Mouse (Mus musculus): ENCODE results near the gene Ubxn2a. TPM values are rescaled to one million over a fixed set of nuclear protein-coding genes. Genes with fewer than 3 reads are reported as not detected.

Gene Ubxn2a
- polyA plus RNA-seq, 1 experiment from 2014 or later = 45.0 TPM

- Histone ChIP-seq H3K27me3 (replicated peaks; ENCODE audit: control insufficient read depth, insufficient read depth, low read length) (no peaks in the 10 kb centered on the region), H3K36me3 (ENCODE audit: control insufficient read depth, insufficient read depth) (no peaks in the 10 kb centered on the region), H3K27ac (ENCODE audit: low read depth, low read length) (peak within 1 kb of the TSS; percentile 70), H3K4me3 (ENCODE audit: low read depth, low read length) (peak within 1 kb of the TSS; percentile 67), H3K4me1 (replicated peaks; ENCODE audit: control insufficient read depth, insufficient read depth, low read length) (no peaks in the 10 kb centered on the region), H3K4me2 (replicated peaks; ENCODE audit: low read depth) (peak within 1 kb of the TSS; percentile 75), H3K9me3 (ENCODE audit: control insufficient read depth) (no peaks in the 10 kb centered on the region), H3K9ac (ENCODE audit: low read depth, low read length) (peak within 1 kb of the TSS; percentile 37; the same call in 1 of the 2 replicates)
- TF ChIP-seq CTCF (IDR thresholded peaks at IDR 0.05; ENCODE audit: low read depth) = no peak
- under 1% methylated on average over 30 of the region's 30 CpGs for WGBS
- peak; percentile 93 for ATAC-seq
Measured at GRCm38 (mm10) chr12:4842890-4843597, 64.5 kb downstream of the Ubxn2a start, which contains the start of gene Wdcp. Gene Wdcp, plus strand, starts transcription at chr12:4843303.

GRCm38 (mm10) chr12:4842456-4842855 is 65.0 kb downstream of the Ubxn2a start:
- Histone ChIP-seq H3K4me2 (replicated peaks; ENCODE audit: low read depth) (no peak overlapping the region), H3K9ac (ENCODE audit: low read depth, low read length) (no peak overlapping the region), H3K36me3 (ENCODE audit: control insufficient read depth, insufficient read depth) (no peaks in the 10 kb centered on the region), H3K4me3 (ENCODE audit: low read depth, low read length) (no peak overlapping the region), H3K27me3 (replicated peaks; ENCODE audit: control insufficient read depth, insufficient read depth, low read length) (no peaks in the 10 kb centered on the region), H3K9me3 (ENCODE audit: control insufficient read depth) (no peaks in the 10 kb centered on the region), H3K4me1 (replicated peaks; ENCODE audit: control insufficient read depth, insufficient read depth, low read length) (no peaks in the 10 kb centered on the region), H3K27ac (ENCODE audit: low read depth, low read length) (no peak overlapping the region)
- ATAC-seq = no peak
- no peak for TF ChIP-seq CTCF (IDR thresholded peaks at IDR 0.05; ENCODE audit: low read depth)
- 89% methylated on average over 8 of the region's 8 CpGs for WGBS

GRCm38 (mm10) chr12:4841392-4841887 is 66.1 kb downstream of the Ubxn2a start, which contains the start of gene Fkbp1b:
Gene Fkbp1b, minus strand, starts transcription at chr12:4841591.
- under 1% methylated on average over 37 of the region's 37 CpGs for WGBS

GRCm38 (mm10) chr12:4840741-4841140 is 66.8 kb downstream of the Ubxn2a start:
- peak overlapping the region; percentile 100 for H3K4me2 ChIP-seq (replicated peaks; ENCODE audit: low read depth)
- no peak for ATAC-seq
- no peak overlapping the region for H3K27ac ChIP-seq (ENCODE audit: low read depth, low read length)
- H3K36me3 ChIP-seq (ENCODE audit: control insufficient read depth, insufficient read depth) = no peaks in the 10 kb centered on the region
- no peaks in the 10 kb centered on the region for H3K27me3 ChIP-seq (replicated peaks; ENCODE audit: control insufficient read depth, insufficient read depth, low read length)
- WGBS = 7% methylated on average over 11 of the region's 11 CpGs
- no peaks in the 10 kb centered on the region for H3K9me3 ChIP-seq (ENCODE audit: control insufficient read depth)
- TF ChIP-seq CTCF (IDR thresholded peaks at IDR 0.05; ENCODE audit: low read depth) = no peak
- H3K4me3 ChIP-seq (ENCODE audit: low read depth, low read length) = peak overlapping the region; percentile 78
- H3K9ac ChIP-seq (ENCODE audit: low read depth, low read length) = peak overlapping the region; percentile 72
- no peaks in the 10 kb centered on the region for H3K4me1 ChIP-seq (replicated peaks; ENCODE audit: control insufficient read depth, insufficient read depth, low read length)

More at GRCm38 (mm10) chr12:4841392-4841887, 66.1 kb downstream of the Ubxn2a start, which contains the start of gene Fkbp1b:
- Histone ChIP-seq H3K27ac (ENCODE audit: low read depth, low read length) (no peak within 1 kb of the TSS), H3K36me3 (ENCODE audit: control insufficient read depth, insufficient read depth) (no peaks in the 10 kb centered on the region), H3K4me3 (ENCODE audit: low read depth, low read length) (peak within 1 kb of the TSS; percentile 78), H3K27me3 (replicated peaks; ENCODE audit: control insufficient read depth, insufficient read depth, low read length) (no peaks in the 10 kb centered on the region), H3K9ac (ENCODE audit: low read depth, low read length) (peak within 1 kb of the TSS; percentile 72), H3K4me1 (replicated peaks; ENCODE audit: control insufficient read depth, insufficient read depth, low read length) (no peaks in the 10 kb centered on the region), H3K4me2 (replicated peaks; ENCODE audit: low read depth) (peak within 1 kb of the TSS; percentile 100), H3K9me3 (ENCODE audit: control insufficient read depth) (no peaks in the 10 kb centered on the region)
- ATAC-seq = no peak
- TF ChIP-seq CTCF (IDR thresholded peaks at IDR 0.05; ENCODE audit: low read depth) = no peak

DNA sequence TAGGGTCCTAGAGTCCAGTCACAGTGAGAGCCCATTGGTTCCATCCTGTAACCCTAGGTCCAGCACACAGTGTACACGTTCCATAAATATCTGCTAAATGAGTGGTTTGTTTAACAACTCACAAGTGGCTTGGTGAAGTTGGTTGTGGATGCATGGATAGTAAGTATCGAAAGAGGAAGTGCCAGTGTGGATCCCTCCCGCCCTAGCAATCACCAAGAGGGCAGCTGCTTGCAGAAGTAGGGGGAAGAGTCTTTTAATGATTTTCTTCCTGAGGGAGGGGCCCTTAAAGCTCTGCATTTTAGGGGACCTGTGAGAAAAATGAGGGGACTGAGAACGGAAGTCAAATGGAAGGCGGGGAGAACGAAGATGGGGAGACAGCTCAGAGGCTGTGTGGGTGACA is 67.5 kb downstream of the Ubxn2a start:
- no peaks in the 10 kb centered on the region for H3K27me3 ChIP-seq (replicated peaks; ENCODE audit: control insufficient read depth, insufficient read depth, low read length)
- TF ChIP-seq CTCF (IDR thresholded peaks at IDR 0.05; ENCODE audit: low read depth) = no peak
- H3K4me2 ChIP-seq (replicated peaks; ENCODE audit: low read depth) = peak overlapping the region; percentile 100
- H3K4me1 ChIP-seq (replicated peaks; ENCODE audit: control insufficient read depth, insufficient read depth, low read length) = no peaks in the 10 kb centered on the region
- no peaks in the 10 kb centered on the region for H3K9me3 ChIP-seq (ENCODE audit: control insufficient read depth)
- ATAC-seq = no peak
- no peak overlapping the region for H3K9ac ChIP-seq (ENCODE audit: low read depth, low read length)
- WGBS = 46% methylated on average over 6 of the region's 6 CpGs
- no peak overlapping the region for H3K4me3 ChIP-seq (ENCODE audit: low read depth, low read length)
- H3K36me3 ChIP-seq (ENCODE audit: control insufficient read depth, insufficient read depth) = no peaks in the 10 kb centered on the region
- no peak overlapping the region for H3K27ac ChIP-seq (ENCODE audit: low read depth, low read length)

DNA sequence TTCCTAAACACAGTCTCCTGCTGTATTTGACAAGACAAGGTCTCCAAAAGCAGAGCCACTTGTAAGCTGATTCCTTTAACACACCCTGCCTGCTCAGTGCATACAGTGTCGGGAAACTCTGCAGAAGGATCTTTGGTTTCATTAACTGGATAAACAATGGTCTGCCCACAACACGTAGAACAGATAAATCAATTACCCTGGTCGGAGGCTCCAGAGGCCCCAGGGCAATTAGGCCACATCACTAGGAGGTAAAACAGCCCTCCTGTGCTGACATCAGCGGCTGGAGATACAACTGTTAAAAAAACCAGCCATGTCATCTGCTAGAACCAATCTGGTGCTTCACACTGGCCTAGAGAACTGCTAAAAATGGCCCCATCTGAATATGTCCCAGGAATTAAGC is 70.5 kb downstream of the Ubxn2a start:
- no peak for ATAC-seq
- no peak overlapping the region for H3K27ac ChIP-seq (ENCODE audit: low read depth, low read length)
- H3K4me2 ChIP-seq (replicated peaks; ENCODE audit: low read depth) = no peak overlapping the region
- no peak overlapping the region for H3K9ac ChIP-seq (ENCODE audit: low read depth, low read length)
- 9% methylated on average over 4 of the region's 4 CpGs for WGBS
- no peak for TF ChIP-seq CTCF (IDR thresholded peaks at IDR 0.05; ENCODE audit: low read depth)
- H3K27me3 ChIP-seq (replicated peaks; ENCODE audit: control insufficient read depth, insufficient read depth, low read length) = no peaks in the 10 kb centered on the region
- H3K4me3 ChIP-seq (ENCODE audit: low read depth, low read length) = no peak overlapping the region
- no peaks in the 10 kb centered on the region for H3K9me3 ChIP-seq (ENCODE audit: control insufficient read depth)
- H3K4me1 ChIP-seq (replicated peaks; ENCODE audit: control insufficient read depth, insufficient read depth, low read length) = no peaks in the 10 kb centered on the region
- H3K36me3 ChIP-seq (ENCODE audit: control insufficient read depth, insufficient read depth) = 0 out of 2 replicates have a peak, but pooled peaks cover 4% of the 10 kb centered on the region

Other genes with a start within 250 kb of the Ubxn2a start
- 0.07 TPM in 1 of 2 replicates, not detected in the other for gene Fam228a, start 169.3 kb downstream of the Ubxn2a start, polyA plus RNA-seq (2015; fragmentation: Nextera tagmentation; extraction: Ambion mirVana)
- gene Pfn4, start 138.7 kb downstream of the Ubxn2a start, polyA plus RNA-seq (2015; fragmentation: Nextera tagmentation; extraction: Ambion mirVana) = 0.97 and 1.0 TPM in 2 replicates
- 0.67 and 1.0 TPM in 2 replicates for gene Fam228b, start 138.4 kb downstream of the Ubxn2a start, polyA plus RNA-seq (2015; fragmentation: Nextera tagmentation; extraction: Ambion mirVana)
- 367 and 375 TPM in 2 replicates for gene Sf3b6, start 90.2 kb downstream of the Ubxn2a start, polyA plus RNA-seq (2015; fragmentation: Nextera tagmentation; extraction: Ambion mirVana)
- gene Fkbp1b, start 66.1 kb downstream of the Ubxn2a start, polyA plus RNA-seq (2015; fragmentation: Nextera tagmentation; extraction: Ambion mirVana) = 16.2 and 20.6 TPM in 2 replicates
- 7.3 and 8.7 TPM in 2 replicates for gene Wdcp, start 64.4 kb downstream of the Ubxn2a start, polyA plus RNA-seq (2015; fragmentation: Nextera tagmentation; extraction: Ambion mirVana)
- 0.55 and 0.61 TPM in 2 replicates for gene Mfsd2b, start 33.3 kb downstream of the Ubxn2a start, polyA plus RNA-seq (2015; fragmentation: Nextera tagmentation; extraction: Ambion mirVana)
- gene Atad2b, start 9.6 kb upstream of the Ubxn2a start, polyA plus RNA-seq (2015; fragmentation: Nextera tagmentation; extraction: Ambion mirVana) = 5.5 and 7.6 TPM in 2 replicates